Mouse (Mus musculus): ENCODE measurements around the gene Samd5.

GRCm38 (mm10) chr10:9670351-9670750 lies 4.7 kb downstream of the Samd5 start:
- TF ChIP-seq MAFK (IDR thresholded peaks at IDR 0.05; ENCODE audit: insufficient read depth, low read depth, low read length), result no peak
- no peak for TF ChIP-seq ZC3H11A (IDR thresholded peaks at IDR 0.05; ENCODE audit: borderline replicate concordance, low read depth, low read length)
- no peak for TF ChIP-seq HCFC1 (IDR thresholded peaks at IDR 0.05; ENCODE audit: borderline replicate concordance, insufficient read depth, low read length)
- no peak for TF ChIP-seq ZNF384 (IDR thresholded peaks at IDR 0.05; ENCODE audit: low read depth, low read length)
- no peak for TF ChIP-seq CHD2 (IDR thresholded peaks at IDR 0.05; ENCODE audit: low read depth, low read length)
